Mouse (Mus musculus) erythroblast, embryonic 14.5 days (primary cell): ENCODE results near the gene Actr1b.

Experiments
- GATA1 ChIP-seq: IDR thresholded peaks from 2 replicates; pipeline ENCODE4 v1.6.1; 2012; ENCODE audit warnings: low read length, inconsistent platforms, mixed read lengths
- TAL1 ChIP-seq: IDR thresholded peaks from 3 replicates; pipeline ENCODE4 v1.6.1; 2012; ENCODE audit warnings: low read length, inconsistent platforms, mixed read lengths

DNA sequence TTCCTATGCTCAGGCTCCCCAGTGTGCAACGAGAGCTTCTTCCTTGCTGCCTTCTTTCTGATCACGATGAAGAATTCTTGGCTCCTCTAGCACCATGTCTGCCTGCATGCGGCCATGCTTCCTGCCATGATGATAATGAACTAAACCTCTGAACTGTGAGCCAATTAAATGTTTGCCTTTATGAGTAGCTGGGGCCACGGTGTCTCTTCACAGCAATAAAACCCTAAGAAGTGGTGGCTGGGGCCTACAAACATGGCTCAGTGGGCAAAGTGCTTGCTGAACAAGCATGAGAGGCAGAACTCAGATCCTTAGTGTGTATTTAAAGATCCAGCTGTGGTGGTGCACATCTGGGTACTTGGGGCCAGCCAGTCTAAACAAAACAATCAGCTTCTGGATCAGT, 48.3 kb downstream of the Actr1b start:
- TF ChIP-seq TAL1 (no peak), GATA1 (no peak)
